Mouse (Mus musculus) spleen, postnatal 10 days (tissue): ENCODE results near the gene Nexn.
"Not testable (repeated sequence)": the region's sequence is repeated elsewhere in the genome, so short reads cannot be mapped to it uniquely, and the experiment has no call there.

Experiments used
- DNase-seq, 2 experiments: peaks; one replicate each; pipeline ENCODE4 v3.0.0; 2021 to 2022; ENCODE audit warnings: low spot score in 2 of 2

Gene Nexn

GRCm38 (mm10) chr3:152266036-152266421, at the start of gene Nexn:
Gene Nexn (minus strand): TSS chr3:152266350.
- DNase-seq, result no peak

GRCm38 (mm10) chr3:152315613-152316012, 49.5 kb upstream of the Nexn start:
- DNase-seq, result peak; percentile 53 to 84

DNA sequence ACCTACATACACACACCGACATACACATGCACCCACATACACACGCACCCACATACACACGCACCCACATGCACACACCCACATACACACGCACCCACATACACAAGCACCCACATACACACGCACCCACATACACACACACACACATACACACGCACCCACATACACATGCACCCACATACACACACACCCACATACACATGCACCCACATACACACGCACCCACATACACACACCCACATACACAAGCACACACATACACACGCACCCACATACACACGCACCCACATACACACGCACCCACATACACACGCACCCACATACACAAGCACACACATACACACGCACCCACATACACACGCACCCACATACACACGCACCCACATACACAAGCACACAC, 48.5 kb upstream of the Nexn start:
- not testable (repeated sequence) for DNase-seq

DNA sequence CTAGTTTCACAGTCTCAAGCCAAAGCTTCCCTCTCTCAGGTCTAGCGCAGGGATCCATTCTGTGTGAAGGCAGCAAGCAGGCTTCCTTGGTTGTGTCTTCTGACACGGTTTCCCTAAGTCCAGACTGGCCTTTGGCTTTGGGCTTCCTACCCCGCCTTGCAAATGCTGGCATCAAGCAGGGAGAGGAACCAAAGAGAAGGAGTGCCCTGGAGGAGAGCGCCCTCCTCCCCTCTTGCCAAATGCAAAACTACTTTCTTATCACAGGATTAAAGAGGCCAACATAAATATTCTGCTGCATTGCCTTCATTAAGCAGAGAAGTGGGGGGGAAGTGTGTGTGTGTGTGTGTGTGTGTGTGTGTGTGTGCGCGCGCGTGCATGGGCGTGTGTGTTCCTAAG, 43.1 kb upstream of the Nexn start:
- DNase-seq, result no peak

DNA sequence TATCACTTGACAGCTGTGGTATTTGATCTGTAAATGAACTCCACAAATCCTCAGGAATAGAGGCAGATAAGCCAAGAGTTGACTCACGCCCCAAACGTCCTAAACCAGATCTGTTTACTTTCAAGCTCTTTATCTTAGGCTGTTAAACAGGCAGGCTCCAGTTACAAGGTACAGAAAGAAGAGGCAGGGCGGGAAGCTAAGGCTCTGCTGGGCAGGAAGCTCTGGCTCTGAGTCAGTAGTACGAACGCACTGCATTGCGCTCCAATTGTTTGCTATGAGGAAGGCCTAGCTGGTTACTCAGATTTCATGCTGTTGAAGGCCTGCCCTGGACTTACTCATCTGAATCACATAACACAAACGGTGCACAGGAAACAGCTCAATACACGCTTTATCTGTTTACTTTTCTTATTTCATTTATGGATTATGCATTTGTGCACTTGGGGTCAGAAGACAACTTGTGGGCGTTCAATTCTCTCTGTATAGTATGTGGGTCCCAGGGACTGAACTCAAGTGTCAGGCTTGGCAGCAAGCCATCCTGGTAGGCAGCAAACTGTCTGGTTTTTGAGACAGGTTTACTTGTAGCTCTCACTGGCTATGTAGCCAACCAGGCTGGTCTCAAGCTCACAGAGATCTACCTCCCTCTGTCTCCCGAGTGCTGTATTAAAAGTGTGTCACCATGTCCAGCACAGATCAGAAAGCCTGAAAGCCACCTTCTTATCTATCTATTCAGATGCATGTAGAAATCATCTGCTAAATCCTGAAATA, 42.5 kb upstream of the Nexn start:
- DNase-seq, result no peak

- DNase-seq, result no peak
Measured at GRCm38 (mm10) chr3:152305971-152306370, 39.8 kb upstream of the Nexn start.

- no peak for DNase-seq
Measured at GRCm38 (mm10) chr3:152305080-152305479, 38.9 kb upstream of the Nexn start.

GRCm38 (mm10) chr3:152304093-152304815, 38.1 kb upstream of the Nexn start:
- DNase-seq, result no peak

DNA sequence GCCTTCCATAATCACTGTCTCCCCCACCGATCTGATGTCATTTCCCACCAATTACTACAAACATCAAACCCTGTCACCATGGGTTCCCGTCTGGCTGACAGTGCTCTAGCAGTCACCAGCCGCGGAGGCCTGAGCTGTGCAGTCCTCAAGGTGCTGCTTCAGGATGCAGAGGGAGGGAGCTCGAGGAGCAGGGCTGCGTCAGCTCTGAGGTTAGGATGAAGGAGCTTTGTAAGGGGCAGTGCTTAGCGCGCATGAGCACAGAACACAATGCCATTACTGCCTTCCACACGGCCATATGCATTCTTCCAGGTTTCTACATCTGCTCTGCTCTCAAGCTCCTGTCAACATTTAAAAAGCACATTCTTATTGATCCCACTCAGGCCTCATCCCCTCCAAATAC, 36.8 kb upstream of the Nexn start:
- no peak for DNase-seq

DNA sequence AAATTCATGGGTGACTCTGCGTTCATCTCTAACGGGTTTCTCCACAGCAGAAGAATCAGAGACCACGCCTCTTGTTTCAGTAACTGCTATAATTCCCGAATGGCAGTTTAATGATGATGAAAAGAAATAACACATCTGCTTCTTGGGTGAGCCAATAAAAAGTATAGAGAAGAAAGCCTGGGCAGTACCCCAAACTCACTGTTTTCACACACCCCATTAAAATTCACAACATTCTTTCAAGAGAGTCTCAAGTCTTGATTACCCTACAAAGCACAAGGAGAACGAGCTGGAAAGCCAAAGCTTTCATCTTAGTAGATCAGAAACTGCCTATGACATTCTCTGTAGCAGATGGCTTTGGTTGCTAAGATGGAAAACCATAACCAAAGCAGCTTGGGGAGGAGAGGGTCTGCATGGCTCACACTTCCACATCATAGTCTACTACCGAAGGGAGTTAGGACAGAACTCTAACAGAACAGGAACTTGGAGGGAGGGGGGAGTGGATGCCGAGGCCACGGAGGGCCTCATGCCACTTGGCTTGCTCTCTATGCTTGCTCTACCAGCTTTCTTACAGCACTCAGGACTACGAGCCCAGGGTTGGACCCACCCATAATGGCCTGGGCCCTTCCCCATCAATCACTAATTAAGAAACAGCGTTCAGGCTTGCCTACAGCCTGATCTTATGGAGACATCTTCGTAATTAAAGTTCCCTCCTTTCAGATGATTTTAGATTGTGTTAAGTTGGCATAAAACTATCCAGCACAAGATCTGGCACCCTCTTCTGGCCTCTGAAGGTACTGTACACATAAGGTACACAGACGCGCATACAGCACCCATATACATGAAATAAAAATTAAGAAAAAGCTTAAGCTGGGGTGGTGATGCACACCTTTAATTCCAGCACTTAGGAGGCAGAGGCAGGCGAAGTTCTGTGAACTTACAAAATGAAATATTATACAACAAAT, 34.5 kb upstream of the Nexn start:
- no peak for DNase-seq

DNA sequence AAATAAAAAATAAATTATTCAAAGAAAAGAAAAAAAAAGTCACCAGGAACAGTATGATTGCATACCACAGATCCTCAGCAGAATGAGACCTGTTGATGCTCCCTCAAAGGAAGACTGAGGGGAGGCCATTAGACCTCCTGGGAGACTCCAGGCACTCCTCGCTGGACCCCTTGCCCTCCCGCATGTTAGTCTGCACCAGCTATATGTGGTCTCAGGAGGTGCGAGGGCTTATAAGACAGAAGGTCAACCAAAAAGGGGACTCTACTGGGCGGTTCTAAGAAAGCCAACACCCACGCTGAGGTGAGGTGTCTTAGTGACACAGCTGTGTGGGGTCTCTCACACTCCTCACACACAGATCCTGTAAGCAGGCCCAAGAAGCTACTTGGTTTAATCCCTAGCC, 29.7 kb upstream of the Nexn start:
- no peak for DNase-seq

GRCm38 (mm10) chr3:152294400-152294799, 28.2 kb upstream of the Nexn start:
- DNase-seq, result no peak

DNA sequence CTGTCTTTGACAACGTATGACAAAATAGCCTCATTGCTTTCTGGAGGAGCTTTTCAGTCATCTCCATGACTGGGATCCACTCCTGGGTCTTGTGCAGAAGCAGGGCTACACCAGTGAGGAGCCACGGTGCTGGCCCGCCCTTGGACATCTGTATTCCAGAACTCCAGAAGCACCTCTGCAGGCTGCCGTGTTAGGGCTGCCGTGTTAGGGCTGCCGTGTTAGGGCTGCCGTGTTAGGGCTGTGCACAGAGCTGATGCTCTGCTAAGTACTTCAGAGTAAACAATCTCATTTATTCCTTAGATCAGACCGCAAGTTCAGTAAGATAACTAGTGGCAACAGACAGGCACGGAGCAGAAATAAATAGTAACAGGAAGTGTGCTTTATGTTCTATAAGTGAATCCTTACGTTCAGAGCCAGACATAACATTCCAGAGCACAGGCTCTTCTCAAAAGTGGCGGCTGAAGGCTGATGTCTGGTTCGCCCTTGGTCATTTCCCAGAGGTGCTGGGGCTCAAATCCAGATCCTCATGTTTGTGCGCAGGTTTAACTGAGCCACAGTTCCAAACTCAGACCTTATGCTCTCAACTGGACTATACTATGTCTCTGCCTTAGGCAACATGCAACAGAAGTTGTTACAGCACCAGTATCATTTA, 27.5 kb upstream of the Nexn start:
- DNase-seq, result no peak

- no peak for DNase-seq
Measured at GRCm38 (mm10) chr3:152291895-152292294, 25.7 kb upstream of the Nexn start.

DNA sequence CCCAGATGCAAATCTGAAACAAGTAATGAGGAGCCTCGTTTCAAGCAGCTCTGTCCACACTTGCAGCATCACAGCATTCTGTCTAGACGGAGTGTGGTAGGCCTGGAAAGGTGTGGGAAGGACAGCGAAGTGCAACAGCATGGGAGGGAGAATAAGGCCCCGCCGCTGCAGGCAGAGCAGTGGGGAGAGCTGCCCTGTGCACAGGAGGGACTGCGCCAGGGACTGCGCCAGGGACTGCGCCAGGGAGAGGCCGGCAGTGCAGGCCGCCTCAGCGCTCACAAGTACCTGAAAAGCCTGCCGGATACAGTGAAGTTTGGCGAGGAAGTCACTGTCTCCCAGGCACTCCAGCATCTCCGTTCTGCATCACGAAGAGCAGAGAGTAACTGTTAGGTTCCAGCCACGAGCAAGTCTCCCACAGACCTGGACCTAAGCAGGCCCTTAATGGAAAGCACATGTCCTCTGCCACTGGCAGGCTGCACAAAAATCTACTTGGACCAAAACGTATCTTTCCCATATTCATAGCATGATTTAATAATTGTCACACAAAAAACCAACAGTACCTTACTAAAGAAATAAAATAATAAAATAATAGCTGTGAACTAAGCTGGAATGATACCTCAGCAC, 24.1 kb upstream of the Nexn start:
- DNase-seq, result no peak

- DNase-seq, result no peak
Measured at GRCm38 (mm10) chr3:152288740-152289139, 22.6 kb upstream of the Nexn start.

GRCm38 (mm10) chr3:152288276-152288675, 22.1 kb upstream of the Nexn start:
- no peak for DNase-seq

DNA sequence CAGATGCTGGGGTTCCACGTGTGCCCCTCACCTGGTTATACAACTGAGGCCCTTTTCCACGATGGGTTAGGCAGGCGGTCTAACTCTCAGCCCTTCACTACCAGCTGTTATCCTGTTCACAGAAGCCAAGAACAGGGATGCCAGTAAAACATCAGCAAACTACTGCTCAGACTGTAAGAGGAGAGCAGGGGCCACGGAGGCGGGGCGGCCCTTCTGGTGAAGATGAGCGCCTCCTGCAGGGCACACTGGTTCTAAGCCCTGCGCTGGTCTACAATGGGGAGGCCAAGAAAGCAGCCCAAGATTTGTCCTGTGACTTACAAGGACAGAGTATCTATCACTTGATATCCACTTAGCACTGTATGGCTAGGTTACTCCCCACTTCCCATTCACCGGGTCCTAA, 21.7 kb upstream of the Nexn start:
- DNase-seq, result no peak

DNA sequence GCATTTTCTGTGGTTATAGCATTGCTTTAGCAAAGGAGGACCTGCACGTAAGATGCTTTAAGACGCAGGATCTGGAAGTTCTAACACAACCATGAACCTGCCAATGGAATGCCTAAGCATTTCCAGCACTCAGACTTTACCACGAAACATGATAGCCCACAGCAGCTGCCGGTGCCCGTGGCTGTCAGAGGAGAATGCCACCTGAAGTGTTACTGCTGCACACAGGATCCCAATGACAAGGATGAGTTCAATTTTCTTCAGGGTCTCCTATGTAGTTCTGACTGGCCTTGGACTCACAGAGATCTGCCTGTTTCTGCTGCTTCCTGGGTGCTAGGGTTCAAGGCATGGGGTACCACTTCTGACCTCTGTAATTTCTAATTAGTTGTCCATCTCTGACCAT, 18.6 kb upstream of the Nexn start:
- DNase-seq, result no peak

- no peak for DNase-seq
Measured at GRCm38 (mm10) chr3:152284306-152284705, 18.2 kb upstream of the Nexn start.

- no peak for DNase-seq
Measured at GRCm38 (mm10) chr3:152282126-152282525, 16.0 kb upstream of the Nexn start.
